Mouse (Mus musculus) kidney, postnatal 14 days (tissue): ENCODE data around the gene Aldh5a1.

ENCODE experiments used
- DNase-seq: peaks from one replicate; pipeline ENCODE4 v3.0.0; 2022; ENCODE audit warnings: mixed read lengths

The Aldh5a1 gene

GRCm38 (mm10) chr13:24862021-24862420 is 75.4 kb downstream of the Aldh5a1 start:
- peak; percentile 51 for DNase-seq

GRCm38 (mm10) chr13:24861084-24861483 is 76.4 kb downstream of the Aldh5a1 start:
- no peak for DNase-seq

DNA sequence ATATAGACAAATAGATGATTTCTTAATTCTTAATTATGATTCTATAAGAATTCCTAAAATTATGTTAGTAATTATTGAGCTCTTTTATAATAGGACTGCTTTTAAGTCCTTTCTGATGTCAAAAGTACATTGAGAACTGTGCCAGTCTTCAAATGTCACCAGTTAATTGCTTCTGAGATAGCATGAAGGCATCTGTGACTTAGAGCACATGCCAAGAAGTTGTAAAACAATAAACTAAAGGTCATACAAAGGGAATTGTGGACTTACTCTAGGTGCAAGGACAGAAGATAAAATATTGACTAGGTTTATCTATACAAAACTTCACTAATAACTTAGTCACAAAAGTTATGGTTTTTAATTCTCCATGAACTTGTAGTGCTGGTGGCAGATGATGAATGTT is 78.3 kb downstream of the Aldh5a1 start:
- DNase-seq, result no peak
